Mouse (Mus musculus): Measurements from ENCODE around the gene Nes. TPM values are rescaled to one million over a fixed set of nuclear protein-coding genes. Genes with fewer than 3 reads are reported as not detected.

Gene Nes
- polyA plus RNA-seq, 1 experiment = 26.4 TPM

GRCm38 (mm10) chr3:87949266-87949954 lies 21.5 kb upstream of the Nes start:
- no peak for DNase-seq
- TF ChIP-seq CTCF (IDR thresholded peaks at IDR 0.05; ENCODE audit: insufficient read depth, low read length) (no peak), POLR2A (IDR thresholded peaks at IDR 0.05; ENCODE audit: borderline replicate concordance, extremely low read depth, low read depth, low read length) (no peak)
- Histone ChIP-seq H3K4me1 (ENCODE audit: control insufficient read depth, insufficient read depth, low read length) (no peaks in the 10 kb centered on the region), H3K4me3 (replicated peaks; ENCODE audit: extremely low read depth, low read depth, low read length) (no peak overlapping the region)
- WGBS = 32% methylated on average over 16 of the region's 16 CpGs

- Histone ChIP-seq H3K4me1 (ENCODE audit: control insufficient read depth, insufficient read depth, low read length) (no peaks in the 10 kb centered on the region), H3K4me3 (replicated peaks; ENCODE audit: extremely low read depth, low read depth, low read length) (no peak overlapping the region)
- DNase-seq = no peak
- 35% methylated on average over 13 of the region's 13 CpGs for WGBS
- no peak for TF ChIP-seq POLR2A (IDR thresholded peaks at IDR 0.05; ENCODE audit: borderline replicate concordance, extremely low read depth, low read depth, low read length)
- no peak for TF ChIP-seq CTCF (IDR thresholded peaks at IDR 0.05; ENCODE audit: insufficient read depth, low read length)
These were observed 20.8 kb upstream of the Nes start for GRCm38 (mm10) chr3:87949955-87950515.

GRCm38 (mm10) chr3:87951946-87952345 lies 18.9 kb upstream of the Nes start:
- DNase-seq = no peak
- no peaks in the 10 kb centered on the region for H3K4me1 ChIP-seq (ENCODE audit: control insufficient read depth, insufficient read depth, low read length)
- H3K4me3 ChIP-seq (replicated peaks; ENCODE audit: extremely low read depth, low read depth, low read length) = no peak overlapping the region
- TF ChIP-seq CTCF (IDR thresholded peaks at IDR 0.05; ENCODE audit: insufficient read depth, low read length) = no peak
- TF ChIP-seq POLR2A (IDR thresholded peaks at IDR 0.05; ENCODE audit: borderline replicate concordance, extremely low read depth, low read depth, low read length) = no peak
- WGBS = 20% methylated on average over 12 of the region's 12 CpGs

- no peak for TF ChIP-seq CTCF (IDR thresholded peaks at IDR 0.05; ENCODE audit: insufficient read depth, low read length)
- TF ChIP-seq POLR2A (IDR thresholded peaks at IDR 0.05; ENCODE audit: borderline replicate concordance, extremely low read depth, low read depth, low read length) = no peak
- no peaks in the 10 kb centered on the region for H3K4me1 ChIP-seq (ENCODE audit: control insufficient read depth, insufficient read depth, low read length)
- DNase-seq = no peak
- 20% methylated on average over 5 of the region's 5 CpGs for WGBS
- H3K4me3 ChIP-seq (replicated peaks; ENCODE audit: extremely low read depth, low read depth, low read length) = no peak overlapping the region
These were observed 18.4 kb upstream of the Nes start for GRCm38 (mm10) chr3:87952440-87952839.

DNA sequence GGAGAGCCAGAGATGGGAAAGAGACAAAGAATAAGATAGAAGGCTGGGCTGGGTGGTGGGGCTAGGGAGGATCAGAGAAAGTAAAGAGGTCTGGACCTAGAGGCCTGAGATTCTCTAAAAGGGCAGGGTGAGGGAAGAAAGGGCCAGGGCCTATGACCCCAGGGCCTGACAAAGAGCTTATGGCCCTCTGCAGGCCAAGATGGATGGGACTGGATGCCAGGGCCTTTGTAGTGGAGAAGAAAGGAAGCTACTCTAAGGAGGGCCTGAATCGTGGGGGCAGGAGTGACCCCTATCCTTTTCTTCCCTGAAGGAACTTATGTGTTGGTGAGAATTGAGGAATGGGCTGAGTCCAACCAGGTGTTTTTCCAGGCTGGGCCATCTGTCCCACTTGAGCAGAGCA lies 12.8 kb upstream of the Nes start:
- WGBS = 46% methylated on average over 1 of the region's 1 CpGs
- TF ChIP-seq POLR2A (IDR thresholded peaks at IDR 0.05; ENCODE audit: borderline replicate concordance, extremely low read depth, low read depth, low read length) (no peak), CTCF (IDR thresholded peaks at IDR 0.05; ENCODE audit: insufficient read depth, low read length) (no peak)
- no peak for DNase-seq
- Histone ChIP-seq H3K4me1 (ENCODE audit: control insufficient read depth, insufficient read depth, low read length) (no peaks in the 10 kb centered on the region), H3K4me3 (replicated peaks; ENCODE audit: extremely low read depth, low read depth, low read length) (no peak overlapping the region)

- WGBS = 45% methylated on average over 4 of the region's 4 CpGs
- H3K4me1 ChIP-seq (ENCODE audit: control insufficient read depth, insufficient read depth, low read length) = no peaks in the 10 kb centered on the region
- no peak for DNase-seq
- no peak overlapping the region for H3K4me3 ChIP-seq (replicated peaks; ENCODE audit: extremely low read depth, low read depth, low read length)
- no peak for TF ChIP-seq POLR2A (IDR thresholded peaks at IDR 0.05; ENCODE audit: borderline replicate concordance, extremely low read depth, low read depth, low read length)
- no peak for TF ChIP-seq CTCF (IDR thresholded peaks at IDR 0.05; ENCODE audit: insufficient read depth, low read length)
These were observed 12.4 kb upstream of the Nes start for GRCm38 (mm10) chr3:87958476-87958875.

GRCm38 (mm10) chr3:87958967-87959366 lies 11.9 kb upstream of the Nes start:
- TF ChIP-seq CTCF (IDR thresholded peaks at IDR 0.05; ENCODE audit: insufficient read depth, low read length) = no peak
- no peak for TF ChIP-seq POLR2A (IDR thresholded peaks at IDR 0.05; ENCODE audit: borderline replicate concordance, extremely low read depth, low read depth, low read length)
- 53% methylated on average over 1 of the region's 1 CpGs for WGBS
- no peaks in the 10 kb centered on the region for H3K4me1 ChIP-seq (ENCODE audit: control insufficient read depth, insufficient read depth, low read length)
- DNase-seq = no peak
- H3K4me3 ChIP-seq (replicated peaks; ENCODE audit: extremely low read depth, low read depth, low read length) = no peak overlapping the region

DNA sequence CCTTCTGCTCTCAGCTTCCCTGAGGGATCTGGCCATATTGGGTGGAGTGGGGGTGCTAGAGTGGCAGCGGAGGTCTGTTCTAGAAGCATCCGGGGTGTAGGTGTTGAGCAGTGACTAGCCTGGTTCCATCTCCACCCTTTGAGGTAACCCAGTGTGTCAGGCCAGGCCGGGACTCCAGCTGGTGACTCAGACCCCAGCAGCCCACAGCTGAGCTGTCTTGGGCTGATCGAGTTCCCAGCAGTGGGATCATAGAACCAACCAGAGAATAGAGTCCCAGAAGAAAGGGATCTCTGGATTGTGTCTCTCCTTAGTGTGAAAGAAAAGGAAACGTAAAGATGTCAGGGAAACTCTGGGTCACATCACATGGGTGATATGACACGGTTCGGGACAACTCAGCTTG lies 11.5 kb upstream of the Nes start:
- TF ChIP-seq CTCF (IDR thresholded peaks at IDR 0.05; ENCODE audit: insufficient read depth, low read length) = no peak
- TF ChIP-seq POLR2A (IDR thresholded peaks at IDR 0.05; ENCODE audit: borderline replicate concordance, extremely low read depth, low read depth, low read length) = no peak
- no peak for DNase-seq
- no peaks in the 10 kb centered on the region for H3K4me1 ChIP-seq (ENCODE audit: control insufficient read depth, insufficient read depth, low read length)
- no peak overlapping the region for H3K4me3 ChIP-seq (replicated peaks; ENCODE audit: extremely low read depth, low read depth, low read length)
- WGBS = 75% methylated on average over 7 of the region's 7 CpGs

DNA sequence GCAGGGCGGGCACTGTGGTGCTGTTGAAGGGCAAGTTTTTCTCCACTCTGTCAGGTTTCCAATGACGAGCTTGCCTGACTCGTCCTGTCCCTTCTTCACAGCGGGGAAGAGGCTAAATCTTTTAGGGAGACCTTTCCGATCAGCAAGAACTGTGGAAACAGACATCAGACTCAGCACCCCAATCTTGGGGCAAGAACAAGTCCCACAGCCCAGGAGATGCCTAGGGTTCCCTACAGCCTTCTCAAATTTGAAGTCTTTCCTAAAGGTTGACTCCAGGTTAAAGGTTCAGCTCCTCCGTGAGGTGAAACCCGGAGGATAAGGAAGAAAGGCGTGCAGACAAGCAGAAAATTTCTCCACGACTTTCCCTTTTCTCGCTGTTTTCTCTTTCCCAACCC lies 10.7 kb upstream of the Nes start:
- no peak for DNase-seq
- Histone ChIP-seq H3K4me1 (ENCODE audit: control insufficient read depth, insufficient read depth, low read length) (no peaks in the 10 kb centered on the region), H3K4me3 (replicated peaks; ENCODE audit: extremely low read depth, low read depth, low read length) (no peak overlapping the region)
- 20% methylated on average over 10 of the region's 10 CpGs for WGBS
- no peak for TF ChIP-seq POLR2A (IDR thresholded peaks at IDR 0.05; ENCODE audit: borderline replicate concordance, extremely low read depth, low read depth, low read length)
- TF ChIP-seq CTCF (IDR thresholded peaks at IDR 0.05; ENCODE audit: insufficient read depth, low read length) = no peak

DNA sequence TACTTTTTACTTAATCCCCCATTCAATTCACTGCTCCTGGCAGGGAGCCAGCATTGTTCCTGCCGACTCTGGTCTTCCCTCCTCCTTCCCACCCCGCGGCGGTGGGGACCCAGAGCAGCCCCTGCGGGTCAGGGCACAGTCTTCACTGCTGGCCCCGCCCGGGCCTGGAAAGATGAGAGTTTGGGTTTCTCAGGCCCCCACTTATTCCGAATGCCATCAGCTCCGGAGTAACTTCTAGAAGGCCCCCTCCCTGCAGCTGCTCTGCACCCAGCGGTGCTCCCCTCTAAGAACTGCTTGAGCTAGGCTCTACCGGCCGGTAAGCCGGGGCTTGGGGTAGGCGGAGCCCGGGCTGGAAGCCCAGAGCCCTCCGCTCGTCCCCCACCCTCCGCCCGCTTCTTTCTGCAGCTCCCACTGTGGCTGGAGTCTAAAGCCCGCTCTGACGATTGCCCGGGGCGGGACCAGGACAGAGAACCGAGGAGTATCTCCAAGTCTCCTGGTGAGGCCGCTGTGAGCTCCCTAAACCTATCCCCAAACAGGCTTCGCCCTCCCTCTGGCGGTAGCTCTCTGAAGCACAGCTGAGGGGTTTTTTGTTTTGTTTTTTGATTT lies 10.2 kb upstream of the Nes start:
- 2% methylated on average over 27 of the region's 27 CpGs for WGBS
- Histone ChIP-seq H3K4me3 (replicated peaks; ENCODE audit: extremely low read depth, low read depth, low read length) (peak overlapping the region; percentile 65), H3K4me1 (ENCODE audit: control insufficient read depth, insufficient read depth, low read length) (no peaks in the 10 kb centered on the region)
- DNase-seq = peak; percentile 74
- TF ChIP-seq POLR2A (IDR thresholded peaks at IDR 0.05; ENCODE audit: borderline replicate concordance, extremely low read depth, low read depth, low read length) (no peak), CTCF (IDR thresholded peaks at IDR 0.05; ENCODE audit: insufficient read depth, low read length) (peak; percentile 98)
